Mouse (Mus musculus) T-cell, adult 2 months (primary cell): ENCODE measurements around the gene Cdkn1b.

Experiments
- DNase-seq: peaks from one replicate; pipeline ENCODE4 v3.0.0; 2022; ENCODE audit warnings: low spot score

Gene Cdkn1b

DNA sequence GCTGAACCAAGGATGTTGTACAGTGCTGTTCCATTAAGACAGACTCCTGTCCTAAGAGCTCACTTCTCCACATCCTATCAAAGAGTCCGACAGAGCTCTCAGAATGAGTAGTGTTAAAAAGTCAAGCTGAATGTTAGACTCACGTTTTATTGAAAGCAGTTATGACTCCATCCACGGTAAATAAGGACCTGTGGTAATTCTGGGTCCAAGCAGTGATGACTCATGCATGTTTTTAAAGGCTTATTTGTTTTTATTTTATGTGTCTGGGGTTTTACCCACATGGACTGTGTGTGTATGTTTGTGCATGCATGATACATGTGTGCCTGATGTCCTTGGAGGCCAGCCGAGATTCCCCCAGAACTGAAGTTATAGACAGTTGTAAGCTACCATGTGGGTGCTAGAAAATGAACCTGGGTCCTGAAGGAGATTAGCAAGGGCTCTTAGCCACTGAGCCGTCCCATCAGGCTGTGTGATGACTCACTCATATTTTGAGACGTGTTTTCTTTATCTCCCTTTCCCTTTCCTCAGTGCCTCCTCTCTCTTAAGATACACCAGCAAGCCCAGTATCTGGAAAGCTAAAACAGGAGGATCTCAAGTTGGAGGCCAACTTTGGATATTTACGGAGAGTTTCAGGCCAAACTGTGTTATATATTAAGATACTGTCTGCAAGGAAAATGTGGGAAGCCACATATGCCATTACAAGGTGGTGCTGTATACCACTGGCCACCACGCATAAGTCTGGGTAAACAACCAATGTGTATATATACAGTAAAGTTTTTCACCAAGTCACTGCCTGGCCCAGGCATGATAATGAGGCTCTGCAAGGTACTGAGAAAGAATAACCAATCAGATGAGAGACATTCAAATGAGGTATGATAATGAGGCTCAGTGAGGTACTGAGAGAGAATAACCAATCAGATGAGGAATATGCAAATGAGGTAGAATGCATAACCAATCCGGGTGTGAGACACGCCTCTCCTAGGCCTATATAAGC is 16.0 kb upstream of the Cdkn1b start:
- DNase-seq: no peak

DNA sequence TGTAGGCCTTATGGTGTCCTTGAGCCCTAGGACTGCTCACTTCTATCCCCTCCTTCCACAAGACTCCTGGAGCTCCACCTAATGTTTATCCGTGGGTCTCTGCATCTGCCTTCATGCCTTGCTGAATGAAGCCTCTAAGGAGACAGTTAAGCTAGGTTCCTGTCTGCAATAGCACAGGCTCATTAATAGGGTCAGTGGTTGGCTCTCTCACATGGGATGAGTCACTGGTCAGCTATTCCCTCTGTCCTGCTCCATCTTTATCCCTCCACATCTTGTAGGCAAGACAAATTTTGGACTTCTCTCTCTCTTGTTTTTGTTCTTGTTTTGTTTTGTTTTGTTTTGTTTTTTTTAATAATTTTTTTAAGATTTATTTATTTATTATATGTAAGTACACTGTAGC is 14.4 kb upstream of the Cdkn1b start:
- DNase-seq: no peak

DNA sequence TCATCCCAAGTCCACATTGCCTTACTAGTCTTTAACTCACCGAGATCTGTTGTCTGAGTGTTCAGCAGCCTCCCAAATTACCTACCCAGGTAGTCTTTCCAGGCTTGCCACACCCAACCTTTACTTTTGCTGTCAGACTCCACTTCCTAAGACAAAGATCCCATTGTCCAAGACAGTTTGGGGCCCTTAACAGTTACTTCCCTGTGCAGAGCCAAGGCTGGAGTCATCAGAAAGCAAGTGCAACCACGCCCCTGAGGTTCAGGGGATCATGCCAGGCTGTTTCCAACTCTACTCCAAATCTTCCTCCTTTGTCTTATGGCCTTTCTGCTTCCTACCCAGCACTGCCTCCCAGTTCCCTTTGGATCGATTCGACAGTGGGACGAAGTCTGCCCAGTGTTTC is 5.7 kb upstream of the Cdkn1b start:
- no peak for DNase-seq

DNA sequence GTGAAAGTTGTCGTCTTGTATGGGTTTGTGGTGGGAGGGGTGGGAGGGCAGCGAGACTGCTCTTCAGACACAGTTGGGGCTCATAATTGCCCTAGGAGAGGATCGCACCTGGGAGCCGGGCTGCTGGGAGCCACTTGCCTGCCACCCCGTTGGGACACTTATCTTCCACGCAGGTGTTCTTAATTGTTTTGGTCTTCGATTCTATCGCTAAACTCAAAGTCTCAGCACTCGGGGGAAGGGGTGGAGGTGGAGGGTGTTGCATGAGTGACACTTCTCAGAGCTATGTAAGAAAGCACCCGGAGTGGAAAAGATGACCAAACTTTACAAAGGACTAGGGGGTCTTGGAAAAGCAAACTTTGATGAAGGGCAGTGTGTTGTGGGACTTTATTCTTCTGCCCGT is 3.6 kb upstream of the Cdkn1b start:
- peak; percentile 57 for DNase-seq

DNA sequence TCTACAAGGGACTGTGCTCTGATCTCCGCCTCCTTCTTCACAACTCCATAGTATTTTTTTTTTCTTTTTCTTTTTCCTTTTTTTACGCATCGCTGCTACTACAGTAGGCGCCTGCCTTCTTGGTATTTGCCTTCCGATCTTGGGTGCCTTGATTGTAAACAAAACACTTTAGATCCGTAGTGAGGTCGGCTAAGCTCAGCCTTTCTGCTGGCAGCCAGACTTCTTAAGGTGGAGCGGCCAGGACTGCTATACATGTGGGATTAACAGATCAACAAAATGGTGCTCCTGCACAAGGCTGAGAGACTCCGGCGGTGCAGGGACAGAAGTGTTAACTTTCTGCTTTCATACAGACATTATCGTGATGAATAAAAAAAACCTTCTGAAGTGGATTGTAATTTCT is 3.1 kb upstream of the Cdkn1b start:
- DNase-seq: peak; percentile 75

DNA sequence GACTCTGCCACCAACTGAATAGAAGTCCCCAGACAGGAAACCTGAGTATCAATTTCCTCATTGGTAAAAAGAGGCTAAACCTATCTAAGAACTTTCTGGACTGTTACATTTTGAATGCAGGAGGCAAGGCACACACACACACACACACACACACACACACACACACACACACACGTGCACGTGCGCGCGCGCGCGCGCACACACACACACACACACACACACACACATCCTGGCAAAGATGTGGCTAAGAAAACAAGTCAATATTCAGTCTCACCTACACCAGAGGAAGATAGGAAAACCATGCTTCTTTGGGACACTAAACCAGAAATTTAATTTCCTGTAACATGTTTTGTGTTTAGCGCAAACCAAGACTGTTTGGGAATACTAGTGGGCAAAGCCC is 1.4 kb upstream of the Cdkn1b start:
- peak; percentile 37 for DNase-seq

DNA sequence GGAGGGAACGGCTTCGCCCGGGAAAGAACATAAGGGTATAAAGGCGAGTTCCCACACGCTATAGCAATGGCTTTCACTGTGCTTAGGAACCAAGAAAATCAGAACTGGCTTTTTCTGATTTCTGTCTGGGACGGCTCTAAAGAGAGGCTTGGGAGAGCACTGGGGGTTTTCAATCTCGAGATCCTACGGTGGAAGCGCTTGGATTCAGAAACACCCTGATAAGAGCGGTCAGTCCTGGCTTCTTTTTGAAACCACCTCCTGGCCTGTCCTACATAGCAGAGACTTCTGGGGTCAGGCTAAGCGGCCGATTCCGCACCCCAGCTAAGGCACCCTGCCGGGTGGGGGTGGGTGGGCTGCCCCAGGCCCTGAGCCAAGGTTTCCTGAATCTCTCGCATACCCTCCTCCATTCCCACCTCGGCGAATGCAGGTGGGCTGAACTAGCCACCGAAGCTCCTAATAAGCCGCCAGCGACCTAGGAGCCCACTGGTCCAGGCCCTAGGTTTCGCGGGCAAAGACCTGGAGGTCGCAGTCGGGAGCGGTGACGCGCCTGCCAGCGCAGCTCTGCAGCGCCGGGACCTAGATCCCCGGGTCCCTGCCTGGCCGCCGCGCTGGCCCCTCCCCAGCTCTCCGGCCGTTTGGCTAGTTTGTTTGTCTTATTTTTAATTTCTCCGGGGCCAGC is 551 bp upstream of the Cdkn1b start:
- no peak for DNase-seq

DNA sequence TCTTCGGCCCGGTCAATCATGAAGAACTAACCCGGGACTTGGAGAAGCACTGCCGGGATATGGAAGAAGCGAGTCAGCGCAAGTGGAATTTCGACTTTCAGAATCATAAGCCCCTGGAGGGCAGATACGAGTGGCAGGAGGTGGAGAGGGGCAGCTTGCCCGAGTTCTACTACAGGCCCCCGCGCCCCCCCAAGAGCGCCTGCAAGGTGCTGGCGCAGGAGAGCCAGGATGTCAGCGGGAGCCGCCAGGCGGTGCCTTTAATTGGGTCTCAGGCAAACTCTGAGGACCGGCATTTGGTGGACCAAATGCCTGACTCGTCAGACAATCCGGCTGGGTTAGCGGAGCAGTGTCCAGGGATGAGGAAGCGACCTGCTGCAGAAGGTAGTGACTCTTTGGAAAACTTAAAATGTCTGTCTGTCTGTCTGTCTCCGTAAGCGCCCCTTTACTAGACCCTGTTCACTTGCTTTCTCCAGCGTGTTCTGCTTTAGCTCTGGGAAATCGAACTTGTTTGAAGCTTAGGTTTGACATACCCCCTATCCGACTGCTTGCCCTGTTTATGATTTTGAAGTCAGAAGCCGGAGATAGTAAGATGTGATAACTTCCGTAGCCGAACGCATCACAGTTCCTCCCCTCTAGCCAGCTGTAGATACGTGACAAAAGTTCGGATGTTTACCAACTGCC is 953 bp downstream of the Cdkn1b start:
- peak; percentile 78 for DNase-seq

DNA sequence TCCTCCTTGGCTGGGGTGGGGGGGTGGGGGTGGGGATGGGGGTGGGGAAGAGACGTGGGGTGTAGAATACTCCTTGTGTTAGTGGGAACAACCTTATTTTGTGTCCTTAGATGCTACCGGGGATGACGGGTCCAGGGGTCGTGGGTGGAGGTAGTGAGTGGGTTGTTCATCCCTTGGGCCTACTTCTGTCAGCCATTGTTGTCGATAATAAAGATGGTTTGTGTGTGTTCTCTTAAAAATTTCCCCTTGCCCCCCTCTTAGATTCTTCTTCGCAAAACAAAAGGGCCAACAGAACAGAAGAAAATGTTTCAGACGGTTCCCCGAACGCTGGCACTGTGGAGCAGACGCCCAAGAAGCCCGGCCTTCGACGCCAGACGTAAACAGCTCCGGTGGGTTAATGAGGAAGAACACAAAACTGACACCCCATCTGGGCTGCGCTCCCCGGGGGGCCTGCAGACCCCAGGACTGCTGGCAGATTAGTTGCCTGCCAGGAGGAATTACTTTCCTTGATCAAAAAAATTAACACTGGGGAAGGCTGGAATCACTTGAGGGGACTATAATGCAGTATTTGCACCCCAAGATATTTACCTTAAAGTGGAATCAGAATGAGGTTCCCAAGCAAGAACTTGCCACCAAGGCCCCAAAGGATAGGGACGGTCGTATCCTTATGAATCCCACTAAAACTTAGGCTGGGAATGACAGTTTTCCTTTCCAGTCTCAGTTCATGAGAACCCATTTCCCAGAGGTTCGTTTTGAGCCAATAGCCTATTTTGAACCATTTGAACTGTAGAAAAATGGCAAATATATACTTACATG is 1.7 kb downstream of the Cdkn1b start:
- DNase-seq: no peak

DNA sequence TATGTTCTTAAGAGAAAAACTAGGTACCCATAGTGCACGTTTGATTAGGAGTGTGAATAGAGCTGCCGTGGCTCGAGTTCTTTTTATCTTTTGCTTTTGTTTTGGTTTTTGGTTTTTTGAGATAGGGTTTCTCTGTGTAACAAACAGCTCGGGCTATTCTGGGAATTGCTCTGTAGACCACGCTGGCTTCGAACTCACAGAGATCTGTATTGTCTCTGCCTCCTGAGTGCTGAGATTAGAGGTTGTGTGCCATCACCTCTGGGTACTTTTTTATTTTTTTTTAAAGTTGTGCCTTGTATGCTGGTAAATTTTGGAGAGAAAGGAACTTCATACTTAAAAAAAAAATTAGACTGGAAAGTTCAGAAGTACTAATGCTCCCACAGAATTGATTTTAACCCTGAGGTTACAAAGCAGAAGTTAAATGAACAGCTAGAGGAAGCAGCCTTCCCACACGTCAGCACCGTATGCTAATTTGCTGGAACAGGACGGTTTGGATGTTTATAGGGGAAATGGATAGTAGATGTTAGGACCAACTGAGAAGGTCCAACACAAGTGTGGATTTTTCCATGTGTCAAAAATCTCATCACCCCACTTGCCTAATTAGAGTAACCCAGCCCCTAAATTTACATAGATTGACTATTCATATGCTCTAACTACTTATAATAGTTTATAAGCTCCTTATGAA is 2.5 kb downstream of the Cdkn1b start:
- DNase-seq: no peak

DNA sequence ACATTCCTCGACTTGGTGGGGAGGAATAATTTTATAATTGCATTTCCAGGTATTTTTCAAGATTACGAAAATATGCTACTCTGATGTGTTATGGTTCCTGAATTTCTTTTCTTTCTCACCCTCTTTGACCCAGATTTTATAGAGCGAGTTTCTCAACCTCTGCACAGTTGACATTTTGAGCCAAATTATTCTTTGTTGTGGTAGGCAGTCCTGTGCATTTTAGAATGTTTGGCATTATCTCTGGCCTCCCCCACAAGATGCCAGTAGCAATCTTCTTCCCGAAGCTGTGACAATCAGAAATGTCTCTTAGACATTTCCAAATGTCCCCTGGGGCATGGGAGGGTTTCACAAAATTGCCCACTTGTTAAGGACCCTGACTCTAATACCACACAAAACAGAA is 3.5 kb downstream of the Cdkn1b start:
- no peak for DNase-seq

DNA sequence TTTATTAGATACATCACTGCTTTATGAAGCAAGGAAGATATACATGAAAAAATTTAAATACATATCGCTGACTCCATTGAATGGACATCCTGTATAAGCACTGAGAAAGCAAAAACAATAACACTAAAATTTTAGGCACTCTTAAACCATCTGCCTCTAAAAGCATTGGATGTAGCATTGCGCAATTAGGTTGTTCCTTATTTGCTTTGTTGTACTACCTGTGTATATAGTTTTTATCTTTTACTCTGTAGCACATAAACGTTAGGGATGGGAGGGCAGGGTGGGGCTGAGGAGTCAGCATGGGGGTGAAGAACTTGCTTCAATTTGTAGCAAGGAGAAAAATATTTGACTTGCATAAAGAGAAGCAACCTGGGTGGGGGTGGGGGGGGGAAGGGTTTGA is 4.1 kb downstream of the Cdkn1b start:
- DNase-seq: no peak

DNA sequence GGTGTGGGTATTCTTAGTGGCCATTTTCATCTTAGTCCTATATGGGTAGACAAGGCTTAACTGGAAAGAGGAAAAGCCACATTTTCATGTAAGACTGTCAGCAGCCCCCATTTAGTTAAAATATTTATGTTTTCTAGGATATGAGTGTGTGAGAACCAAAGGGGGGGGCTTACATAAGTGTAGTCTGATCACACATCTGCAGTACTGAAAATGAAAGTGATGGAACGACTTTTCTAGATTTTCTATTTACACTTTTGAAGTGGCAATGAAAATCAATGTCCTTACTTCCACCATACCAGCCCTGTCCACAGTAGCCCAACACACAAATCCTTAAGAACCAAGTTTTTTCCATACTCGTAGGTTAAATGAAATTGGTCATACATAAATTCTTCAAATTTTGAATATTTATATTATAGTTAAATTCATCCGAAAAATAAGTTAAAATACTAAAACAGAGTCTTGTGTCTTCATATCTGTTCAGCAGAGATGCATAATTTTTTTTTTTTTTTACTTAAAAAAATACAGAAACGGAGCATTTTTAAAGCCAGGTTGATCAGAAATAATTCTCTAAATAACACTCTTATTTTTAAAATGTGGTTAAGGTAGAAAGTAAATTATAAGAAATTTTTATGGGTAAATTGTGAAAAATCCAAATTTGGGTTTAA is 5.6 kb downstream of the Cdkn1b start:
- no peak for DNase-seq

DNA sequence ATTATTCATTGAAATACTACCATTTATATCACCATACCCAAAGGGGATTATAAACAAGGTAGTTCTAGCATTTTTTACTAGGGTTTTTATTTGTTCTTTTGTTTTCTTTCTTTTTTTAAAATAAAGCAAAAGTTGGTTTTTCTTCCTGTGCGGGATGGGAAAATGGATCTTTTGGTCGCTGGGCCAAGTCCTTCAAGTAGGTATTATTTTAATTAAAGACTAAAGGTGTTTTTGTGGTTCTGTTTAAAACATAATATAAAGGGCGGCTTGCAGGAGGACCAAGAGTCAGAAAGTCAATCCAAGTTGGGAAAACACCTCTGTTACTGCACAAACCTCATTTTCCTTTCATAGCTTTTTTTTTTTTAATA is 6.1 kb downstream of the Cdkn1b start:
- no peak for DNase-seq

DNA sequence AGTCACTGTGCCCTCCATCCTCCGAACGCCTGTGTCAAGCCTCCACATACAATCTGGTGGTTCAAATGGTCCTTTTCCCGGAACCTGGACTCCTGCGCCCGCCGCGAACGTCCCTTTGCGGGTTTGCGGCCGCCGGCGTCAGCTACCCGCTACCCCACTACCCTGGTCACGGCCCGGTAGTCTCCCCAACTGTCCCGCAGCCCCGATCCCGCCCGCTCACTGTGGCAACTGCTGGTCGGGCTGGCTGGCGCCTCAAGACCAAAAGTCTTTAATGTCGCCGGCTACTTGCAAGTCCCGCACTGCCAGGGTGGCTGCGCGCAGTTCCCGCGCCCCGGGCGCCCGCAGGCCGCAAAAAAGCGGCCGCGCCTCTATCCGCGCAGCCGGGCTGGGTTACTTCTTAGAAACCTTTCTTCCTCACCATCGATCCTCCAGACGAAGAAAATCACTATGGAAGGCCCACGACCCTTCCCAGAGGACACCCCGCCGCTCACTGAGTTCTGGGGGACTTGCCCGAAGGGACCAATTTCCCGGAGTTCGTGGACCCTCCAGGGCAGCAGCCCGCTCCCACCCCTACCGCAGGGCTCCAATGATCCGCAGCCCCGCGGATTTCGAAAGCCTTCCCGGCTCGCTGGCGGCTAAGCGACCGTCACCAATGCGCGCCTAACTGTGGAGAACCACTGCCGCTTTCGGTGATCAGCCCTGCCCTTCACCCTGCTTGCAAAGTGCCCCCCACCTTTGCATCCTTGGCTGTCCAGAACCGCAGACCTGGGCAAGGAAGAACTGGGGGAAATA is 6.8 kb downstream of the Cdkn1b start:
- peak; percentile 50 for DNase-seq

DNA sequence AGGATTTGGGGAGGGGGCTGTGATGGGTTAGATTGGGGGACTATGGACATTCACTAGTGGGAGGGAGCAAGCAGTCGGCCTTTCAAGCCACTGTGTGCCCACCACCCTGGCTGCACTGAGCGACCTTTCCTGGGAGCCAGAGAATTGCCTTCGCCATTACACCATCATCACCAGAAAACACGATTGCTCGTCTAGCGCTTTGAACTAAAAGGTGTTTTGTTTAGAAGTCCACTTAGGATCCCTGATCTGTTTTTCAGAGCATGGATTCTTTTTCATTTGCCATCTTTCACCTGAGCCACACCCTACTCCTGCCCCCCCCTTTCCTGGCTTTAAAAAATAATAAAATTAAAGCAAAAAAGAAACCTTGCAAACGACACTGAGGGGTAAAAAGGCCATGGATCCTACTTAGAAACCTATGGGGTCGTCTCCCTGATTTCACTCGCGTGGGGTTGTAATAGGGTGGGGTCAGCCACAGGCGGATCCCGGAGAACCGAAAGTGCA is 7.4 kb downstream of the Cdkn1b start:
- DNase-seq: no peak

DNA sequence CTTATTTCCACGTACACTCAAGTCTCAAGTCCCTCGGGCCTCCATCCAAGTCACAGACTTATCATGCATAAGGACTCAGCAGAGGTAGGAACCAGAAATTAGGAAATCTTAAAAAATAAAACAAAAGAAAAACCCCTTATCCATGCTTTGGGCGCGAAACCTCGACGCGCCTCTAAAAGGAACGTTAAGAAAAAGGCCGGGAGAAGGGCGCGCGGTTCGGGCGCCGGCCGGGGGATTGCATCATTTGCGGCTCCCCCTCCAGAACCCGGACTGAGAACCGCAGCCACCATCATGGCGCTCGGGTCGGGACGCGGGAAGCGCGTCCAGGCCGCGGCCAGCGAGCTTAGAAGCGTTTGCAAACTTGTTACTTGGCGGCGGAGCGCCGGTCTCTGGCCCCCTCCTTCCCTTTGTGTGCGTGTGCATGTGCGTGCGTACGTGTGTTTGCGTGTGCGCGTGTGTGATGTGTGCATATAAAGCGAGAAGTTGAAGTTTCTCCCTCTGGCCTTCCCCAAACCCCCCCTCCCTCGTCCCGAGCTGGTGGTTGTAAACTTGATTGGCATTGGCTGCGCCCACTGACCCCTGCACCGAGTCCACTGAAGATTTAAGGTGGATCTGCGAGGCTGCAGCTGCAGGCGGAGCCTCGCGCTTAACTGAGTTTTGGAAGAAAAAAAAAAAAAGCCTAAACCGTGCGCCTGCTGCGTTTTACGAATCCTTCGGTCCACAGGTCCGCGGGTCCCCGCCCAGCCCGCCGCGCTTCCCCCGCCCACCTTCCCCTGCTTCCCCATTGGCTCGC is 8.1 kb downstream of the Cdkn1b start:
- peak; percentile 78 for DNase-seq

DNA sequence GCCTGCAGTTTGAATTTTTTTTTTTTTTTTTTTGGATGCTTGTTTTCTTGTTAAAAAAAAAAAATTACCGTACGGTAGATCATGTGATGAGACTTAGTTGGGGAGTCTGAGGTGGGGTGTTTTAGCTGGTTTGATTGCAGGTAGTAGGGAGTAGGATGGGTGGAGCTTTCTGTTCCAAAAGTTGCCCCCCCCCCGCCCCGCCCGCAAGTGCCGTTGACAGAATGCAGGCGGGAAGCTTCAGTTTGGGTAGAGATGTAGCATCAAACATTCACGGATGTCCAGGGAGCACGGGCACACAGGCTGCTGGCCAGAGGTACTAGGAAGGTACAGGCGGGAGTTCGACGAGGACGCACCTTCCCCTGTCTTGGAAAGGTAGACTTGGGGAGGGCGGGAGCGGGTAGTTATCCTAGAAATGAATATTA is 8.7 kb downstream of the Cdkn1b start:
- no peak for DNase-seq

DNA sequence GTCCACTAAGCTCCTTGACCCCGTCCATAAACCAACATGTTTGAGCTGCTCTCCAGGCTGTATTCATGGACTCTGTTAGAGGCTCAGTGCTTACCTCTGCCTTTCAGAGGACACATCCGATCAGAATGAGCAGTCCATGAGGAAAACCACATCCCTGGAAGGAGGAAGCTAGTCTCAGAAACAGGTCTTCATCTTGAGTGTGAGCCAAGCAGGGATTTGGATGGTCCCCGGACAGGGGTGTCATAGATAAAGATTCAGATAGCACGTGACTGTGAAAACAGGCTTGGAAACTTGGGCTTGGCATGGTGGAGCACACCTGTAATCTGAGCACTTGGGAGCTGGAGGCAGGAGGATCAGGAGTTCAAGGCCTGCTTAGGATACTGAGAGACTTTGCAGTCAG is 9.7 kb downstream of the Cdkn1b start:
- DNase-seq: no peak
